Mouse (Mus musculus) CH12.LX (cell line): ENCODE measurements around the gene Hilpda. TPM values are rescaled to one million over a fixed set of nuclear protein-coding genes. Genes with fewer than 3 reads are reported as not detected.

Experiments
- DNase-seq: peaks from one replicate; pipeline ENCODE4 v3.0.0-alpha.2; 2013; ENCODE audit errors: extremely low read depth
- H3K27ac ChIP-seq: 2 replicates; pipeline ENCODE4 v1.5.1; 2012; ENCODE audit warnings: low read depth, mild to moderate bottlenecking, control low read depth, moderate library complexity; ENCODE audit not compliant: insufficient read depth
- H3K27me3 ChIP-seq: replicated peaks from 2 replicates; pipeline ENCODE3; 2012; ENCODE audit warnings: inconsistent platforms
- H3K36me3 ChIP-seq, 2 experiments: replicated peaks in 1 of 2; 2 replicates each; pipeline versions ENCODE3 to v1.6.1; 2012; ENCODE audit warnings: inconsistent platforms in 1 of 2, low read length in 1 of 2, mild to moderate bottlenecking in 1 of 2, mixed read lengths in 1 of 2, moderate library complexity in 1 of 2; ENCODE audit not compliant: control insufficient read depth in 1 of 2, insufficient read depth in 1 of 2
- H3K4me1 ChIP-seq, 2 experiments: 2 replicates each; pipeline ENCODE4 v1.6.1; 2012; ENCODE audit warnings: inconsistent platforms in 1 of 2, moderate library complexity in 1 of 2; ENCODE audit not compliant: insufficient read depth in 2 of 2, control insufficient read depth in 1 of 2
- H3K4me2 ChIP-seq: 2 replicates; pipeline ENCODE4 v1.6.1; 2012; ENCODE audit warnings: low read depth, mild to moderate bottlenecking, control low read depth; ENCODE audit not compliant: poor library complexity, insufficient read depth, severe bottlenecking
- H3K4me3 ChIP-seq, 3 experiments: fragments of 150-350 bp in 1 of 3; sonication (generic) in 1 of 3; replicated peaks in 1 of 3; 2 replicates each; pipeline versions ENCODE3 to v1.5.1; 2011 to 2012; ENCODE audit warnings: low read depth in 2 of 3, low read length in 2 of 3, mild to moderate bottlenecking in 2 of 3, moderate library complexity in 2 of 3, control low read depth in 1 of 3, improper control_type of control experiment in 1 of 3, inconsistent platforms in 1 of 3, mixed read lengths in 1 of 3; ENCODE audit not compliant: poor library complexity in 1 of 3
- H3K79me2 ChIP-seq: replicated peaks from 2 replicates; pipeline ENCODE4 v1.6.1; 2012; ENCODE audit warnings: mild to moderate bottlenecking, moderate library complexity; ENCODE audit not compliant: control insufficient read depth, poor library complexity, insufficient read depth, severe bottlenecking; ENCODE audit errors: extremely low read depth
- H3K9ac ChIP-seq: 2 replicates; pipeline ENCODE4 v1.6.1; 2012; ENCODE audit warnings: low read depth, mild to moderate bottlenecking, control low read depth, moderate library complexity; ENCODE audit not compliant: insufficient read depth
- H3K9me3 ChIP-seq: replicated peaks from 2 replicates; pipeline ENCODE3; 2012; ENCODE audit warnings: low read length, inconsistent platforms, mixed read lengths
- BHLHE40 ChIP-seq: IDR thresholded peaks from 2 replicates; pipeline ENCODE4 v1.6.1; 2011; ENCODE audit warnings: mild to moderate bottlenecking, low read depth, low read length, improper control_type of control experiment
- CHD1 ChIP-seq: IDR thresholded peaks from 2 replicates; pipeline ENCODE4 v1.6.1; 2012; ENCODE audit warnings: low read depth, low read length, improper control_type of control experiment, inconsistent platforms
- CTCF ChIP-seq, 2 experiments: IDR thresholded peaks in 1 of 2; conservative IDR thresholded peaks in 1 of 2; 2 replicates each; pipeline ENCODE4 v1.5.1; 2011 to 2012; ENCODE audit warnings: low read depth in 2 of 2, low read length in 2 of 2, improper control_type of control experiment in 1 of 2, inconsistent platforms in 1 of 2, mild to moderate bottlenecking in 1 of 2, moderate library complexity in 1 of 2
- E2F4 ChIP-seq: IDR thresholded peaks from 2 replicates; pipeline ENCODE4 v1.6.1; 2011; ENCODE audit warnings: low read depth, low read length, improper control_type of control experiment; ENCODE audit not compliant: insufficient replicate concordance
- ELF1 ChIP-seq: IDR thresholded peaks from 2 replicates; pipeline ENCODE4 v1.6.1; 2014; ENCODE audit warnings: low read depth, mild to moderate bottlenecking, inconsistent platforms, low read length, improper control_type of control experiment
- EP300 ChIP-seq: IDR thresholded peaks from 2 replicates; pipeline ENCODE4 v1.6.1; 2011; ENCODE audit warnings: low read length, improper control_type of control experiment
- ETS1 ChIP-seq: conservative IDR thresholded peaks from 2 replicates; pipeline ENCODE4 v1.6.1; 2012; ENCODE audit warnings: low read depth, mild to moderate bottlenecking, inconsistent platforms, low read length, improper control_type of control experiment, moderate library complexity
- GABPA ChIP-seq: IDR thresholded peaks from 2 replicates; pipeline ENCODE4 v1.6.1; 2012; ENCODE audit warnings: low read depth, low read length, improper control_type of control experiment, inconsistent platforms; ENCODE audit not compliant: insufficient replicate concordance
- HCFC1 ChIP-seq: IDR thresholded peaks from 2 replicates; pipeline ENCODE4 v1.6.1; 2012; ENCODE audit warnings: low read depth, mild to moderate bottlenecking, inconsistent platforms, low read length, improper control_type of control experiment
- IRF4 ChIP-seq: IDR thresholded peaks from 2 replicates; pipeline ENCODE4 v1.6.1; 2014; ENCODE audit warnings: low read depth, mild to moderate bottlenecking, inconsistent platforms, low read length, improper control_type of control experiment
- JUND ChIP-seq: conservative IDR thresholded peaks from 2 replicates; pipeline ENCODE4 v1.6.1; 2011; ENCODE audit warnings: low read depth, low read length, improper control_type of control experiment
- MAFK ChIP-seq: IDR thresholded peaks from 2 replicates; pipeline ENCODE4 v1.6.1; 2011; ENCODE audit warnings: low read length, improper control_type of control experiment; ENCODE audit not compliant: insufficient replicate concordance
- MAX ChIP-seq: IDR thresholded peaks from 2 replicates; pipeline ENCODE4 v1.6.1; 2011; ENCODE audit warnings: low read length, improper control_type of control experiment
- MAZ ChIP-seq: IDR thresholded peaks from 2 replicates; pipeline ENCODE4 v1.6.1; 2012; ENCODE audit warnings: low read depth, mild to moderate bottlenecking, inconsistent platforms, low read length, improper control_type of control experiment, moderate library complexity
- NELFE ChIP-seq: IDR thresholded peaks from 2 replicates; pipeline ENCODE4 v1.6.1; 2011; ENCODE audit warnings: low read depth, low read length, improper control_type of control experiment
- POLR2A ChIP-seq: IDR thresholded peaks from 2 replicates; pipeline ENCODE4 v1.6.1; 2011; ENCODE audit warnings: low read depth, mild to moderate bottlenecking, improper control_type of control experiment, low read length
- POLR2AphosphoS2 ChIP-seq: IDR thresholded peaks from 2 replicates; pipeline ENCODE4 v1.6.1; 2011; ENCODE audit warnings: low read depth, low read length, improper control_type of control experiment
- SMC3 ChIP-seq: IDR thresholded peaks from 2 replicates; pipeline ENCODE4 v1.6.1; 2011; ENCODE audit warnings: low read depth, low read length, improper control_type of control experiment
- TBP ChIP-seq: conservative IDR thresholded peaks from 2 replicates; pipeline ENCODE4 v1.6.1; 2011; ENCODE audit warnings: low read depth, low read length, improper control_type of control experiment
- USF1 ChIP-seq: IDR thresholded peaks from 2 replicates; pipeline ENCODE4 v1.6.1; 2014; ENCODE audit warnings: low read depth, mild to moderate bottlenecking, inconsistent platforms, low read length, improper control_type of control experiment
- ZC3H11A ChIP-seq: IDR thresholded peaks from 2 replicates; pipeline ENCODE4 v1.6.1; 2012; ENCODE audit warnings: low read depth, mild to moderate bottlenecking, inconsistent platforms, low read length, improper control_type of control experiment
- ZKSCAN1 ChIP-seq: IDR thresholded peaks from 2 replicates; pipeline ENCODE4 v1.6.1; 2012; ENCODE audit warnings: low read depth, inconsistent platforms, low read length, improper control_type of control experiment, borderline replicate concordance
- ZMIZ1 ChIP-seq: IDR thresholded peaks from 2 replicates; pipeline ENCODE4 v1.6.1; 2012; ENCODE audit warnings: low read depth, mild to moderate bottlenecking, inconsistent platforms, low read length, improper control_type of control experiment
- ZNF384 ChIP-seq: IDR thresholded peaks from 2 replicates; pipeline ENCODE4 v1.6.1; 2012; ENCODE audit warnings: low read depth, low read length, improper control_type of control experiment, inconsistent platforms
- dilution Hi-C: fragments of 300-500 bp; cut with MboI; formaldehyde crosslinking; loops from 2 replicates; pipeline ENCODE4 v1.14.3; 2020; ENCODE audit warnings: low sequenced_read_pairs; ENCODE audit not compliant: extremely low pct_unique_long_range_greater_than_20kb, extremely low pct_ligation_motif_present
- in situ Hi-C: fragments of 300-500 bp; cut with MboI; formaldehyde crosslinking; loops from 3 replicates; pipeline ENCODE4 v1.14.3; 2019; ENCODE audit warnings: low sequenced_read_pairs, low pct_ligation_motif_present, low pct_unique_long_range_greater_than_20kb, mixed read lengths
- polyA plus RNA-seq: library from polyadenylated mRNA; unstranded; fragments of >175 nt; gene quantifications from 2 replicates; pipeline ENCODE4 v1.2.1, GENCODE M21; 2012; ENCODE audit warnings: low read depth; ENCODE audit not compliant: insufficient read length
- total RNA-seq, 2 experiments: library from RNA; depleted of rRNA; stranded (reverse); fragments of 300-350 nt in 1 of 2; fragments of >200 nt in 1 of 2; gene quantifications; 2 replicates each; pipeline ENCODE4 v1.2.3; 2012 to 2014

Gene Hilpda
- total and polyA plus RNA-seq, 3 experiments, result 11.1 to 52.3 (median 23.7) TPM

- no peak for DNase-seq
- in situ Hi-C loops (no loop called here), dilution Hi-C loops (no loop called here)
- Histone ChIP-seq H3K27ac (no peak overlapping the region), H3K27me3 (peaks cover 18% of the 10 kb centered on the region), H3K4me1 (peaks cover 2 to 12% of the 10 kb centered on the region in 2 experiments; a peak in 3 of 4 replicates), H3K9me3 (no peaks in the 10 kb centered on the region), H3K4me2 (no peak overlapping the region), H3K9ac (no peak overlapping the region), H3K36me3 (no peaks in the 10 kb centered on the region), H3K4me3 (no peak overlapping the region), H3K79me2 (no peaks in the 10 kb centered on the region)
- no peak for TF ChIP-seq ZMIZ1
- TF ChIP-seq TBP, result no peak
- no peak for TF ChIP-seq ETS1
- no peak for TF ChIP-seq MAFK
- no peak for TF ChIP-seq USF1
- no peak for TF ChIP-seq ZNF384
- no peak for TF ChIP-seq ELF1
- TF ChIP-seq CTCF (conservative IDR thresholded peaks at IDR 0.05 in 1 of 2, IDR thresholded peaks at IDR 0.05 in 1 of 2; ENCODE audit: low read depth in 2 of 2, low read length in 2 of 2), result no peak
- TF ChIP-seq MAX, result no peak
- no peak for TF ChIP-seq EP300
- TF ChIP-seq E2F4, result no peak
- TF ChIP-seq ZC3H11A, result no peak
- TF ChIP-seq CHD1, result no peak
- TF ChIP-seq SMC3, result no peak
- no peak for TF ChIP-seq GABPA
- no peak for TF ChIP-seq BHLHE40
Observed at GRCm38 (mm10) chr6:29266936-29267335, 5.4 kb upstream of the Hilpda start.

- peaks cover 12% of the 10 kb centered on the region for H3K27me3 ChIP-seq
- dilution Hi-C loops, result no loop called here
- H3K4me3 ChIP-seq, result no peak overlapping the region
- TF ChIP-seq ZMIZ1 (no peak), ELF1 (no peak), NELFE (no peak), POLR2AphosphoS2 (no peak), EP300 (no peak), IRF4 (no peak), ZKSCAN1 (no peak), JUND (no peak), MAZ (no peak), HCFC1 (no peak), POLR2A (no peak), ETS1 (no peak)
- no peaks in the 10 kb centered on the region for H3K9me3 ChIP-seq
- no peak overlapping the region for H3K27ac ChIP-seq
- no peak overlapping the region for H3K4me2 ChIP-seq
- no peak for DNase-seq
- in situ Hi-C loops, result no loop called here
- peaks cover 0 to 3% of the 10 kb centered on the region in 2 experiments for H3K36me3 ChIP-seq
- H3K79me2 ChIP-seq, result peaks cover 8% of the 10 kb centered on the region; the same call in 1 of the 2 replicates
- no peak overlapping the region for H3K9ac ChIP-seq
- H3K4me1 ChIP-seq, result peaks cover 2 to 18% of the 10 kb centered on the region in 2 experiments; a peak in 3 of 4 replicates
Observed at GRCm38 (mm10) chr6:29269006-29269668, 3.2 kb upstream of the Hilpda start.
